Mouse (Mus musculus) MEL (cell line): ENCODE results near the gene Serpinb11. TPM values are rescaled to one million over a fixed set of nuclear protein-coding genes. Genes with fewer than 3 reads are reported as not detected.
A peak's percentile ranks its signal among the peaks of the same experiment; 100 is the strongest.

Experiments used
- DNase-seq: peaks from one replicate; pipeline ENCODE4 v3.0.0; 2011; ENCODE audit warnings: low read depth, low spot score
- H3K27ac ChIP-seq: 2 replicates; pipeline ENCODE4 v1.5.1; 2012; ENCODE audit warnings: low read depth, mild to moderate bottlenecking, control low read depth, low read length, moderate library complexity; ENCODE audit not compliant: control insufficient read depth
- H3K27me3 ChIP-seq, 2 experiments: fragments of 150-350 bp in 1 of 2; sonication (generic) in 1 of 2; 2 replicates each; pipeline ENCODE4 v1.6.1; 2012; ENCODE audit warnings: low read length in 2 of 2, mild to moderate bottlenecking in 2 of 2, improper control_type of control experiment in 1 of 2, moderate library complexity in 1 of 2; ENCODE audit not compliant: insufficient read depth in 2 of 2, control insufficient read depth in 1 of 2
- H3K36me3 ChIP-seq, 2 experiments: 2 replicates each; pipeline ENCODE4 v1.6.1; 2012 to 2014; ENCODE audit warnings: low read length in 2 of 2, improper control_type of control experiment in 1 of 2, inconsistent platforms in 1 of 2, mild to moderate bottlenecking in 1 of 2; ENCODE audit not compliant: insufficient read depth in 2 of 2, control insufficient read depth in 1 of 2
- H3K4me1 ChIP-seq, 2 experiments: fragments of 150-350 bp in 1 of 2; sonication (generic) in 1 of 2; 2 replicates each; pipeline ENCODE4 v1.6.1; 2012; ENCODE audit warnings: low read length in 2 of 2, improper control_type of control experiment in 1 of 2, mild to moderate bottlenecking in 1 of 2; ENCODE audit not compliant: insufficient read depth in 2 of 2, control insufficient read depth in 1 of 2
- H3K4me3 ChIP-seq, 2 experiments: fragments of 150-350 bp in 1 of 2; sonication (generic) in 1 of 2; 2 replicates each; pipeline ENCODE4 v1.5.1; 2012; ENCODE audit warnings: low read depth in 2 of 2, low read length in 2 of 2, mild to moderate bottlenecking in 2 of 2, moderate library complexity in 2 of 2, control low read depth in 1 of 2, improper control_type of control experiment in 1 of 2; ENCODE audit not compliant: control insufficient read depth in 1 of 2, insufficient read depth in 1 of 2
- H3K79me2 ChIP-seq: 2 replicates; pipeline ENCODE4 v1.6.1; 2012; ENCODE audit warnings: mild to moderate bottlenecking, low read length, moderate library complexity; ENCODE audit not compliant: control insufficient read depth, poor library complexity, insufficient read depth
- H3K9ac ChIP-seq: 2 replicates; pipeline ENCODE4 v1.6.1; 2012; ENCODE audit warnings: low read depth, mild to moderate bottlenecking, control low read depth, low read length, moderate library complexity; ENCODE audit not compliant: control insufficient read depth, poor library complexity, severe bottlenecking
- H3K9me3 ChIP-seq: fragments of 150-350 bp; sonication (generic); replicated peaks from 2 replicates; pipeline ENCODE4 v1.6.1; 2012; ENCODE audit warnings: mild to moderate bottlenecking, low read length, improper control_type of control experiment, moderate library complexity; ENCODE audit not compliant: insufficient read depth
- CHD2 ChIP-seq: IDR thresholded peaks from 2 replicates; pipeline ENCODE4 v1.6.1; 2011; ENCODE audit warnings: low read length, improper control_type of control experiment
- CTCF ChIP-seq, 3 experiments: IDR thresholded peaks in 2 of 3; conservative IDR thresholded peaks in 1 of 3; 2 replicates each; pipeline ENCODE4 v1.5.1; 2011 to 2012; ENCODE audit warnings: low read length in 3 of 3, low read depth in 2 of 3, mild to moderate bottlenecking in 2 of 3, improper control_type of control experiment in 1 of 3, inconsistent platforms in 1 of 3, mixed read lengths in 1 of 3, moderate library complexity in 1 of 3; ENCODE audit not compliant: control insufficient read depth in 1 of 3, insufficient read depth in 1 of 3, poor library complexity in 1 of 3, severe bottlenecking in 1 of 3
- EP300 ChIP-seq, 2 experiments: IDR thresholded peaks; 2 replicates each; pipeline ENCODE4 v1.6.1; 2011; ENCODE audit warnings: improper control_type of control experiment in 2 of 2, low read length in 2 of 2, low read depth in 1 of 2, mild to moderate bottlenecking in 1 of 2
- GABPA ChIP-seq: IDR thresholded peaks from 2 replicates; pipeline ENCODE4 v1.6.1; 2012; ENCODE audit warnings: low read depth, mild to moderate bottlenecking, inconsistent platforms, low read length, improper control_type of control experiment, moderate library complexity
- KAT2A ChIP-seq: conservative IDR thresholded peaks from 2 replicates; pipeline ENCODE4 v1.6.1; 2012; ENCODE audit warnings: low read depth, low read length, improper control_type of control experiment, inconsistent platforms
- MAFK ChIP-seq: IDR thresholded peaks from 2 replicates; pipeline ENCODE4 v1.6.1; 2011; ENCODE audit warnings: low read depth, mild to moderate bottlenecking, low read length, improper control_type of control experiment, borderline replicate concordance
- MAX ChIP-seq: IDR thresholded peaks from 2 replicates; pipeline ENCODE4 v1.6.1; 2011; ENCODE audit warnings: low read length, improper control_type of control experiment
- MAZ ChIP-seq: IDR thresholded peaks from 2 replicates; pipeline ENCODE4 v1.6.1; 2012; ENCODE audit warnings: low read depth, mild to moderate bottlenecking, inconsistent platforms, low read length, improper control_type of control experiment
- MEF2A ChIP-seq: IDR thresholded peaks from 2 replicates; pipeline ENCODE4 v1.6.1; 2014; ENCODE audit warnings: low read depth, mild to moderate bottlenecking, inconsistent platforms, low read length, improper control_type of control experiment; ENCODE audit not compliant: poor library complexity, insufficient replicate concordance, severe bottlenecking; ENCODE audit errors: extremely low read depth
- MYB ChIP-seq: IDR thresholded peaks from 2 replicates; pipeline ENCODE4 v1.6.1; 2011; ENCODE audit warnings: mild to moderate bottlenecking, low read depth, low read length, improper control_type of control experiment
- MYC ChIP-seq: IDR thresholded peaks from 2 replicates; pipeline ENCODE4 v1.6.1; 2011; ENCODE audit warnings: low read depth, mild to moderate bottlenecking, low read length, improper control_type of control experiment, moderate library complexity
- NELFE ChIP-seq: IDR thresholded peaks from 2 replicates; pipeline ENCODE4 v1.6.1; 2011; ENCODE audit warnings: low read depth, low read length, improper control_type of control experiment
- NRF1 ChIP-seq: IDR thresholded peaks from 2 replicates; pipeline ENCODE4 v1.6.1; 2014; ENCODE audit warnings: low read depth, mild to moderate bottlenecking, inconsistent platforms, low read length, improper control_type of control experiment, moderate library complexity; ENCODE audit not compliant: poor library complexity, insufficient read depth, severe bottlenecking
- POLR2AphosphoS2 ChIP-seq: IDR thresholded peaks from 2 replicates; pipeline ENCODE4 v1.6.1; 2011; ENCODE audit warnings: low read length, improper control_type of control experiment
- POLR2AphosphoS5 ChIP-seq: IDR thresholded peaks from 2 replicates; pipeline ENCODE4 v1.6.1; 2012; ENCODE audit warnings: low read depth, borderline replicate concordance, mild to moderate bottlenecking, inconsistent platforms, low read length, moderate library complexity, mixed read lengths
- RAD21 ChIP-seq: IDR thresholded peaks from 2 replicates; pipeline ENCODE4 v1.6.1; 2011; ENCODE audit warnings: mild to moderate bottlenecking, low read depth, low read length, improper control_type of control experiment
- RCOR1 ChIP-seq: IDR thresholded peaks from 2 replicates; pipeline ENCODE4 v1.6.1; 2012; ENCODE audit warnings: low read depth, mild to moderate bottlenecking, inconsistent platforms, low read length, improper control_type of control experiment
- ZC3H11A ChIP-seq: IDR thresholded peaks from 2 replicates; pipeline ENCODE4 v1.6.1; 2012; ENCODE audit warnings: low read depth, mild to moderate bottlenecking, inconsistent platforms, low read length, improper control_type of control experiment
- ZMIZ1 ChIP-seq: IDR thresholded peaks from 2 replicates; pipeline ENCODE4 v1.6.1; 2012; ENCODE audit warnings: low read depth, mild to moderate bottlenecking, inconsistent platforms, low read length, improper control_type of control experiment, moderate library complexity
- ZNF384 ChIP-seq: IDR thresholded peaks from 2 replicates; pipeline ENCODE4 v1.6.1; 2012; ENCODE audit warnings: low read depth, mild to moderate bottlenecking, inconsistent platforms, low read length, improper control_type of control experiment
- polyA plus RNA-seq, 2 experiments: library from polyadenylated mRNA; stranded (reverse) in 1 of 2; unstranded in 1 of 2; fragments of >175 nt in 1 of 2; fragments of >200 nt in 1 of 2; gene quantifications; 2 replicates each; pipeline versions ENCODE4 v1.2.1 to v1.2.4; 2012; ENCODE audit warnings: low replicate concordance in 2 of 2, low read depth in 1 of 2; ENCODE audit not compliant: insufficient read length in 2 of 2, insufficient read depth in 1 of 2, missing spikeins in 1 of 2
- total RNA-seq: library from RNA; depleted of rRNA; stranded (reverse); fragments of 300-350 nt; gene quantifications from 2 replicates; pipeline ENCODE4 v1.2.3, GENCODE M21; 2012

Gene Serpinb11
- total and polyA plus RNA-seq, 3 experiments: not detected

DNA sequence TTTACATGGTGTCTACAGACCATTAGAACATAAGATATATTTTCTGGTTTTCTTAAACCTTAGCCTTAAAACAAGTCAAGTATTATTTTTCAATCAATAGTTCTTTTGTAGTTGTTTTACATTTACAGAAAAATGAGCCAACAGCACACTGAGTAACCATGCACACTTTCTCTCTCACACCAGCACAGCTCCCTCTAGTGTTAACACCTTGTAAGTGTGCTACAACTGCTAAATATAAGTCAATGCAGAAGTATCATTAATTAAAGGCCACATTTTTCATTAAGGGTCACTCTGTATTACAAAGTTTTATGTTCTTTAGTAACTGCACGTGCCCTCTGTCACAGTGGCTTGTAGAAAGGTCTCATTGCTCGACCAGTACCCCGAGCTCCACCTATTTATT is 8.0 kb upstream of the Serpinb11 start (continued):
- TF ChIP-seq KAT2A (no peak), ZMIZ1 (no peak), RCOR1 (no peak), POLR2AphosphoS5 (no peak), RAD21 (peak; percentile 59), MYB (no peak), MEF2A (no peak), ZC3H11A (peak; percentile 40; the same call in 1 of the 2 replicates)

DNA sequence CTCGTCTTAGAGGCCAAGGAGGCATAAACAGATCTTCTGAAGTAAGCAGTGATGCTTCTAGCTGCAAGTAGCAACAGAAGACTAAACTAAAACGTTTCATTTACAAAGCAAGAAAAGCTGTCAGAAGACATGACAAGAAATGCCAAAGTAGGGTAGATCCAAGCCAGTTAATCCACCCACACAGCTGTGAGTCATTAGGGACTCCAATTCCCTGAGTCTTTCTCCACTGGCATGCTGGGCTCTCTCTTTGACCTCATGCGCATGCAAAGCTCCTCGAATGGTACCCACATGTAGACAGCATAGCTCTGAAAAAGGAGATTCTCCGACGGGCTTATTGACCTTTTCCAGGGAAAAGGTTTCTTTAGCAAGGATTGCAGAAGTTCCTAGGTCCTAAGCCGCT is 5.0 kb downstream of the Serpinb11 start:
- Histone ChIP-seq H3K79me2 (no peaks in the 10 kb centered on the region), H3K4me1 (0 out of 4 replicates have a peak, but pooled peaks cover 0 to 2% of the 10 kb centered on the region in 2 experiments), H3K36me3 (peaks cover 0 to 2% of the 10 kb centered on the region in 2 experiments; a peak in 1 of 4 replicates), H3K27me3 (peaks cover 6% of the 10 kb centered on the region in 2 experiments), H3K9me3 (no peaks in the 10 kb centered on the region), H3K27ac (no peak overlapping the region), H3K9ac (no peak overlapping the region), H3K4me3 (no peak overlapping the region)
- DNase-seq: no peak
- TF ChIP-seq RCOR1 (no peak), MAX (no peak), NRF1 (no peak), CHD2 (no peak), ZC3H11A (no peak), GABPA (no peak), ZMIZ1 (no peak), EP300 (IDR thresholded peaks at IDR 0.05; ENCODE audit: low read depth in 1 of 2, low read length in 2 of 2) (no peak)

DNA sequence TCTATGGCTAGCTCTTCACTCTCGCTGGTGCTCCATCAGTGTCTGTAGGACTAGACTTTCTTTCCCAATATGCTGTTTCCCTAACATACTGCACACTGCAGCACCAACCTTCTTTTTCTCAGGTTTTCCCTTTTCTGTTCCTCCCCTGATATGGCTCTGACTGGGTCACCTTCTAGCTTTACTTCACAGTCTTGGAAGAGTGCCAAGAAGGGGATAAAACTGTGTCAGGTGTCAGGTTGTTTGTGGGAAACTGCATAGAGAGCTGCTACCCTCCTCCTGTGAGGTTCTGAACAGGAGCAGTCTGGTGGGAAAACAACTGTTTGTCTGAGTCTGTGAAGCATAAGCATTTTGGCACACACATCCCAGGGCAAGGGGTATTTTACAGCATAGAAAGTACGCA is 7.9 kb downstream of the Serpinb11 start:
- 0 out of 4 replicates have a peak, but pooled peaks cover 0 to 2% of the 10 kb centered on the region in 2 experiments for H3K4me1 ChIP-seq
- H3K9me3 ChIP-seq: no peaks in the 10 kb centered on the region
- H3K36me3 ChIP-seq: peaks cover 0 to 2% of the 10 kb centered on the region in 2 experiments; a peak in 1 of 4 replicates
- H3K79me2 ChIP-seq: no peaks in the 10 kb centered on the region
- H3K27ac ChIP-seq: no peak overlapping the region
- DNase-seq: peak; percentile 36
- H3K27me3 ChIP-seq: peaks cover 4 to 6% of the 10 kb centered on the region in 2 experiments; a peak in 3 of 4 replicates
- TF ChIP-seq MYC (no peak), CTCF (IDR thresholded peaks at IDR 0.05 in 2 of 3, conservative IDR thresholded peaks at IDR 0.05 in 1 of 3; ENCODE audit: control insufficient read depth in 1 of 3, insufficient read depth in 1 of 3, low read depth in 2 of 3, low read length in 3 of 3, poor library complexity in 1 of 3, severe bottlenecking in 1 of 3) (no peak), POLR2AphosphoS2 (no peak), ZC3H11A (no peak), NELFE (no peak), MAZ (no peak), ZNF384 (no peak), POLR2AphosphoS5 (no peak), RAD21 (no peak), ZMIZ1 (no peak), MAFK (no peak)
- TF ChIP-seq, all 39 proteins: peak for 0
- H3K4me3 ChIP-seq: no peak overlapping the region
- H3K9ac ChIP-seq: no peak overlapping the region
